Mouse (Mus musculus) cerebellum, postnatal 36 days (tissue): ENCODE data around the gene Pdzd2.

ENCODE experiments used
- DNase-seq, 2 experiments: peaks; one replicate each; pipeline ENCODE4 v3.0.0; 2021 to 2022; ENCODE audit warnings: mixed read lengths in 2 of 2

The Pdzd2 gene

DNA sequence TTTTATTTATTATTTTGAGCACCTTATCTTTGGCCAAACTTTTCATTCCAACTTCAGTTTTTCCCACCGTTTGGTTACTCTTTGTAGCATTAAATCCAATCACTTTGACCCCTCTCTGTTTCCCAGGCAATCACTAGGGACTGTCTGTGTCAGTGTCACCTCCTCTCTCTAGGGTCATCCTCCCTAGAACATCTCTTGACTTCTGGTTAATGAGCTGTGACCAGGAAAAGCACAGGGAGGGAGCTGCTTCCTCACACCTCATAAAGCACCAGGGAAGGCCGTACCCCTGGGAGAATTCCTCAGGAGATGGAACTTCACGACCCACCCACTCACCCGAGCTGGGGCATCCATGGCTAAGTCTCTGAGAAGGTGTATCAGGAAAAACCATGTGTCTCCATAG, 168.6 kb downstream of the Pdzd2 start:
- DNase-seq: no peak

- DNase-seq: no peak
Observed at GRCm38 (mm10) chr15:12566637-12567440, 172.9 kb downstream of the Pdzd2 start.

DNA sequence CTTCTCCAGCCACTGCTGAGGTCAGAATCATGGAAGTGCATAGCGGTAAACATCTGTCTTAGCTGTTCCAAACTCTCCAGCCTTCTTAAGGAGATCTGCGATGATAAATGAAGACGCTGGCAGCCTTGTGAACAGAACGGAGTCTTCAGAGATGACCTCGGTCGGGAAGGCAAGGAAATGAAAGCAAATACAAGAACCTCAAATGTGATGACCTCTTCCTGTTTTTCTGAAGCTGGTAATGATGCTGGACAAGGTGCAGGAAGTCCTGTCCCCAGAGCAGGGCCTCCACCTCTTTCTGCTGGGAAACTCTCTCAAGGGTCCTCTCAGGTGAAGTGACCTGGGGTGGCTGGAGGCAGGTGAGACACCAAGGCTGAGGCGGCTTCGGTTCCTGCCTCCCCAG, 174.4 kb downstream of the Pdzd2 start:
- DNase-seq: no peak

DNA sequence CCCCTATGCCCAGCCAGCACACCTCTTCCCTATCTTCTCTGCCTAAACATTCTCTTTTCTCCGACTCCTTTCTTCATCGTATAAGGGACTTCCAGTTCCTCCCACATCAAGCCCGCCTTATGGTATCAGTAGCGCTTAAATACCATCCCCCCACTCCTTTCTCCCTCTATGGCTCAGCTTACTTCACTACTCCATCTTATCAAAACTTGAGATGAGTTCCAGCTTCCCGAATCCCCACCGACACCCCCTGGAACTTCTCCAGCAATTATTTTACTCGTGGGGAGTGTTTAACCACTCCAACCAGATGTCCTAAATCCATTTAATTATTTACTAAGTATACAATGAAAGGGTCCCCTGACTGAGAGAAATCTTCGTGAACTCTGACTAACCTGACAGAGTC, 179.2 kb downstream of the Pdzd2 start:
- DNase-seq: no peak

- no peak for DNase-seq
Observed at GRCm38 (mm10) chr15:12557663-12558436, 181.9 kb downstream of the Pdzd2 start.

DNA sequence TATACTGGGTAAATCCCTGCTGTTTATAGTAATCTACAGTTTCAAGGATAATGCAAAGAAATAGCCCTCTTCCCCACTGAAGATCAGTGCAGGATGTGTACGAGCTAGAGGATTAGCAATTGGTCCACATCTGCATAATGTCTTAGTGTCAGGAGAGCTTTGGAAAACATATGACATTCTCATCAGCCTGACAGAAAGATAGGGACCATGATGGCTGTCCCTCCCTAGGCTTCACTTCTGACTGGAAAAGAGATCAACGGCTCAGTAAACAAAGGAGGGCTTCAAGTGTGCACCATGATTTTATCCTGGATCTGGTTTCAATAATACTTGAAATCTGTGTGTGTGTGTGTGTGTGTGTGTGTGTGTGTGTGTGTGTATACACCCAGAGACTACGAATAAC, 186.5 kb downstream of the Pdzd2 start:
- no peak for DNase-seq

DNA sequence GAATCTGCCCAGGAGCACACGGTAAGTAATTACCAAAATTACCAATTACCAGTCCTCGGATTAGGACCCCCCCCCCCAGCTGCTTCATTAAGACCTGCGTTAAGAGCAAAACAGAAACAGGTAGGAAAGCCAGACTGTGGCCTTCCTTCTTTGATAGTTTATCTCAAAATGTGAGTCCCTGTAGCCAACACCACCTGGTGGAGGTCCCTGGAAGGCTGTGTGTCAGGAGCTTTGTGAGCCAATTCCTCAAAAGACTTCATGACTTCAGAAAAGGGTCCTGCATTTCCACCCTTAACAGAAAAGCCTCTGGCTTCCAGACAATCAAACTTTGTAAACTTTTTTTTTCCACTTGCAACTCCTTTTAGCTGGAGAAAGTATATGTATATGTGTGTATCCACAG, 188.8 kb downstream of the Pdzd2 start:
- DNase-seq: no peak

GRCm38 (mm10) chr15:12550376-12550775, 189.3 kb downstream of the Pdzd2 start:
- DNase-seq: no peak

GRCm38 (mm10) chr15:12549919-12550305, 189.8 kb downstream of the Pdzd2 start:
- peak in 1 of 2 experiments; percentile 4 for DNase-seq

DNA sequence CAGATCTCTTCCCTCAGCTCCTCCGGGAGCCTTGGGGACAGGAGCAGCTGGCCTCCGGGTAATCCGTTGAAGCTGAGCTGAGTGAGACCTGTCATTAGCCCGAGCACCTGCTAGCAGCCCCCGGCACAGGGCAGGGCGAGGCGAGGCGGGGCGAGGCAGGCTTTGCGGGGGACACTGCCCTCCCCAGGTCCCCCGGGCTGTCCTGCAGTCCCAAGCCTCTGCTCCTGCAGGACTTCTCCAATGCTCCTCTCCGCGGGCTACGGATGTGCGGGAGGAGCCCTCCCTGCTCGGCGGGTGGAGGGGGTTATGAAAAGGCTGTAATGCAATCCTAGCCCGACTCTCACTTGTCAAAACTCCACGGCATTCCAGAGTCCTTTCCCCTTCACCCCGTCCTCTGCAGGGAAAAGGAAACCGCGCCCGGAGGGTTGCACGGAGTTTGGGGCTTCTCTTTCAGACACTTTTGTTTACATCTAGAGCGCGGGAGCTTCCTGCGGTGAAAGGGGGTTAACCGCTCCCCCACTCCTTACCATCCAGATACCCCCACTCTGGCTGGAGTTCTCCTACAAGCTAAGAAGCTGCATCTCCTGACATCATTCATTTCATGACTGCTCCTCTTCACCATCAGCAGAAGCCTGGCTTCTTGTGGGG, 190.3 kb downstream of the Pdzd2 start:
- peak; percentile 13 to 14 for DNase-seq

- DNase-seq: no peak
Observed at GRCm38 (mm10) chr15:12548696-12549095, 191.0 kb downstream of the Pdzd2 start.

GRCm38 (mm10) chr15:12547640-12548405, 191.9 kb downstream of the Pdzd2 start:
- no peak for DNase-seq

DNA sequence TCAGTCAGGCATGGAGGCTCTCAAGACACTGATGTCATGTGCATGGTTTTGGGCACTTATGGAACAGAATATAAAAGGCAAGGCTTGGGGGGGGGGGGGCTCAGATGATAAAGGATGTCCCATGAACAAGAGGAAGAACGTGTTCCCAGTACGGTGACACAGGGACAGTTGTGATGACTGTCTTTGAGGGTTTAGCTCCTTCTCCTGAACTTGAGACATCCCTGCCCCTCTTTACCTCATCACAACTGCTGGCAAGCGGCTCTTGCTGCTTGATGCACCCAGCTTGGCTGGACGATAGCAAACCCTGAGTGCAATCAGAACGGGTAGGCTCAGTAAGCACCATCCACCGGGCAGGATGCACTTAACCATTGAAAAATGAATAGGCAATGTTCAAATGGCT, 192.9 kb downstream of the Pdzd2 start:
- no peak for DNase-seq

- no peak for DNase-seq
Observed at GRCm38 (mm10) chr15:12545671-12546070, 194.1 kb downstream of the Pdzd2 start.

GRCm38 (mm10) chr15:12545220-12545619, 194.5 kb downstream of the Pdzd2 start:
- DNase-seq: no peak

- DNase-seq: no peak
Observed at GRCm38 (mm10) chr15:12543686-12544325, 195.9 kb downstream of the Pdzd2 start.

DNA sequence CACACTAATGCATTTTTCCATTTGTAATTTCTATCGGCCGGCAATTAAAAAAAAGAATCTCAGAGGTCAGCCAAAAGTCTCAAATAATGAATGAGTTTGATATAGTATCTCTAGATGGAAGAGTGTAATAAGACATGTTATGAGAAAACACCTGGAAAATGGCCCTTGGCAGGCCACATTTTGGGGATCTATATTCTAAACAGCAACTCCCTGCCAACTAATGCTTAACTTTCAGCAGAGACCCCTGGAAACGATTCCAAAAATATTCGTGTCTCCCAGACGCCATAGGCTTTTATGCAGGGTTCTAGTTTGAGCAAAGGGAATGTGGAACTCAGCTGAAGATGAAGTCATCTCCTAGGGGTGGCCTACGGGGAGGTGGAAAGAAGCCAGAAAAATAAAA, 197.4 kb downstream of the Pdzd2 start:
- no peak for DNase-seq

DNA sequence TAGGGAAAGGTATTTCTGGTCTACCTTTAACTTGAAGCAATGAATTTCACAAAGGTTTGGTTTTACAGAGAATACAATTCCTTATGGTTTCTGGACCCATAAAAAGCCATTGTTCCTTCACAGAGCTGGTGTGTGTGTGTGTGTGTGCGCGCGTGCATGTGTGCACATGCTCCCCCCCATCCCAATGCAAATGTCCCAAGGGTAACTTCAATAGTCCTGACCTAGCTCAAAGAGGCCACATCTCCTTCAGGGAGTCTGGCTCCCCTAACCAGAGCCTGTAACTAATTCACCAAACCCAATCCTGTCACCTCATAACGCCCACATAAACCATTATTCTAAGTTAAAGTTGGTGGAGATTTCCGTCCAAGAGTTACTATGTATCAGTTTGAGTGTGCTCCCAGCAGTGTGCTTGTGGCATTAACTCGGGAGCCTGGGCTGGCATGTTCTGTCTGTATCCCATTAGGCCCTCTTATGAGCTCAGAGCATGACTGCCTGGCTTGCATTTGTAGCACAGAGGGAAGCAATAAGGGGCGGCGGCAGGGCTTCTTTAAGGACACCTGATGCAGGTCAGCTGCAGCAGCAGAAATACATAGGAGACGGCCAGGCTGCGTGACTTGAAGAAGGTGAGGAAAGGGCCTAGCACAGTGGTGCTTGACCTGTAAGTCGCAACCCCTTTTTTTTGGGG, 200.0 kb downstream of the Pdzd2 start:
- DNase-seq: no peak

- DNase-seq: no peak
Observed at GRCm38 (mm10) chr15:12533254-12533653, 206.5 kb downstream of the Pdzd2 start.

DNA sequence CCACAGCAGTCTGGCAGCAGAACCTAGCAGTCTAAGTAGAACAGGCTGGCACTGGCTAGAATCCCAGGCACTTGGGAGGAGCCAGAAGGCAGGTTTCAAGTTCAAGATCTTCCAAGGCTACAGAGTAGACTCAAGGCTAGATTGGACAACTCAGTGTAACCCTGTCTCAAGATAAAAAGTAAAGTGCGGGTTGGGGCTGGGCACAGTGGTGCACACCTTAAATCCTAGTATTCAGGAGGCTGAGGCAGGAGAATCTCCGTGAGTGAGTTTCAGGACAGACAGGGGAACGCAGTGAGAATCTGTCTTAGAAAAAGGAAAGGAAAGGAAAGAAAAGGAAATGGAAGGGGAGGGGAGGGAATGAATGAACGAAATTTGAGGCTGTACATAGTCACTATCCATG, 207.2 kb downstream of the Pdzd2 start:
- DNase-seq: no peak

- no peak for DNase-seq
Observed at GRCm38 (mm10) chr15:12522810-12523209, 216.9 kb downstream of the Pdzd2 start.

DNA sequence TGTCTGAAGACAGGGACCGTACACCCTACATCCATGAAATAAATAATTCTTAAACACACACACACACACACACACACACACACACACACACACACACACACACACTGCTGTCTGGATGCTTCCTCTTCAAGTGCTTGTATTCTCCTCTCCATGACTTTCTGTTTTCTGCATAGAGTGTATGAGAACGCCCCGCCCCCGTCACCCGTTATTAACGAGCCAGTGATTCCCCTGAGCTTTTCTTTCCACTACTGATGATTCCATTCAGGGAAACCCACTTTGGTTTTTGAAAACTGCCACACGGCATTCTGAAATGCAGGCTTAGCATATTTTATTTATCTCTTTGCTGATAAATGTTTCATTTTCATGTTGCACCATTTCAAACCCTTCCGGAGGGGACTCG, 219.4 kb downstream of the Pdzd2 start:
- DNase-seq: no peak
